Mouse (Mus musculus) G1E (cell line): Measurements from ENCODE around the gene Ttll12.

ENCODE experiments used
- CTCF ChIP-seq: IDR thresholded peaks from 2 replicates; pipeline ENCODE4 v1.5.1; 2012; ENCODE audit warnings: low read depth, low read length, inconsistent platforms, mixed read lengths
- GATA1 ChIP-seq: IDR thresholded peaks from 2 replicates; pipeline ENCODE4 v1.6.1; 2012; ENCODE audit warnings: borderline replicate concordance, low read length, inconsistent platforms, mixed read lengths
- POLR2AphosphoS5 ChIP-seq: IDR thresholded peaks from 2 replicates; pipeline ENCODE4 v1.6.1; 2012; ENCODE audit warnings: low read depth, low read length, inconsistent platforms; ENCODE audit not compliant: insufficient replicate concordance
- TAL1 ChIP-seq: conservative IDR thresholded peaks from 2 replicates; pipeline ENCODE4 v1.6.1; 2012; ENCODE audit warnings: low read depth, low read length, inconsistent platforms, mixed read lengths

DNA sequence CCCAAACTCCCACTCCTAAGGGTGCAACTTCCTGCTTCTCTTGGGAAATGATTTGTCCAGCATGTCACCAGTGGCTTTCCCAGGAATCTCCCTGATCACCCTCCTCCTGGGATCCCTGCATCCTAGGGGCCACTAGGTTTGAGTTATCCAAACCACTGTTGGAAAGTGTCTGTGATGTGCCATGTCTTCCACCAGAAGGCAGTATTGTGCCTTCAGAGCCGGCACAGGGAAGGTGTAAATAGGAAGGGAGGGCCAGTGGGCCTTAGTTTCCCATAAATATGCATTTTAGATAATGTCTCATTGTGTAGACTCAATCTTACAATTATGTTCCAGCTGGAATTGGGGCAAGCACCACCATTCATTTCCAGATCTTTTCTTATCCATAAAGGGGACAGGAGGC is 39.1 kb upstream of the Ttll12 start:
- TF ChIP-seq CTCF = no peak
- TF ChIP-seq GATA1 = no peak
- no peak for TF ChIP-seq TAL1
- TF ChIP-seq POLR2AphosphoS5 = no peak
